Mouse (Mus musculus): ENCODE data around the gene Igfbp7.

- TF ChIP-seq GATA1 (IDR thresholded peaks at IDR 0.05; ENCODE audit: low read length) = no peak
- TF ChIP-seq TAL1 (IDR thresholded peaks at IDR 0.05; ENCODE audit: low read length) = no peak
These were observed 7.7 kb downstream of the Igfbp7 start for GRCm38 (mm10) chr5:77400151-77400550.
